Mouse (Mus musculus) v-Abl transformed pro-B cells (cell line): ENCODE measurements around the gene Fabp1.

Experiments used
- in situ Hi-C, 2 experiments: fragments of 400-800 bp; cut with MboI; formaldehyde crosslinking; loops; one replicate each; pipeline ENCODE4 v1.15.1; 2025; ENCODE audit not compliant: unreplicated experiment in 2 of 2

The Fabp1 gene

GRCm38 (mm10) chr6:71204166-71204565 is 4.5 kb downstream of the Fabp1 start:
- in situ Hi-C loops = no loop called here

GRCm38 (mm10) chr6:71208691-71209090 is 9.1 kb downstream of the Fabp1 start:
- in situ Hi-C loops = no loop called here

- in situ Hi-C loops = no loop called here
These were observed 12.3 kb downstream of the Fabp1 start for GRCm38 (mm10) chr6:71211917-71212316.

- in situ Hi-C loops = no loop called here
These were observed 12.8 kb downstream of the Fabp1 start for GRCm38 (mm10) chr6:71212471-71212870.

- in situ Hi-C loops = no loop called here
These were observed 21.9 kb downstream of the Fabp1 start for GRCm38 (mm10) chr6:71221501-71221900.

GRCm38 (mm10) chr6:71224184-71224943 is 24.7 kb downstream of the Fabp1 start:
- in situ Hi-C loops = no loop called here

GRCm38 (mm10) chr6:71226544-71226943 is 26.9 kb downstream of the Fabp1 start:
- in situ Hi-C loops = no loop called here

GRCm38 (mm10) chr6:71227157-71227770 is 27.6 kb downstream of the Fabp1 start:
- in situ Hi-C loops = no loop called here

GRCm38 (mm10) chr6:71235121-71235520 is 35.5 kb downstream of the Fabp1 start:
- in situ Hi-C loops = no loop called here

GRCm38 (mm10) chr6:71235944-71236343 is 36.3 kb downstream of the Fabp1 start:
- in situ Hi-C loops = no loop called here

GRCm38 (mm10) chr6:71236506-71236905 is 36.9 kb downstream of the Fabp1 start:
- in situ Hi-C loops = no loop called here

- in situ Hi-C loops = no loop called here
These were observed 37.4 kb downstream of the Fabp1 start for GRCm38 (mm10) chr6:71237031-71237431.

- in situ Hi-C loops = no loop called here
These were observed 39.6 kb downstream of the Fabp1 start for GRCm38 (mm10) chr6:71239069-71239750.

- in situ Hi-C loops = no loop called here
These were observed 41.2 kb downstream of the Fabp1 start for GRCm38 (mm10) chr6:71240831-71241230.

- in situ Hi-C loops = no loop called here
These were observed 43.2 kb downstream of the Fabp1 start for GRCm38 (mm10) chr6:71242811-71243210.

- in situ Hi-C loops = no loop called here
These were observed 43.6 kb downstream of the Fabp1 start for GRCm38 (mm10) chr6:71243258-71243657.

- in situ Hi-C loops = no loop called here
These were observed 48.8 kb downstream of the Fabp1 start for GRCm38 (mm10) chr6:71248420-71248819.

- in situ Hi-C loops = no loop called here
These were observed 50.0 kb downstream of the Fabp1 start for GRCm38 (mm10) chr6:71249615-71250014.

GRCm38 (mm10) chr6:71250951-71251350 is 51.3 kb downstream of the Fabp1 start:
- in situ Hi-C loops = no loop called here

- in situ Hi-C loops = no loop called here
These were observed 54.8 kb downstream of the Fabp1 start for GRCm38 (mm10) chr6:71254456-71254855.
